Mouse (Mus musculus): ENCODE results near the gene Morc3. TPM values are rescaled to one million over a fixed set of nuclear protein-coding genes. Genes with fewer than 3 reads are reported as not detected.

The Morc3 gene
- 10 to 100 TPM; 21.0 to 29.1 TPM for total RNA-seq (2021)

GRCm38 (mm10) chr16:93831627-93832395 lies at the start of gene Morc3:
Gene Morc3, plus strand, starts transcription at chr16:93832121.
- intact Hi-C loops (cut with DNase I) = loop anchor here (2.0 kb wide), 1 partner anchor 51 kb away; the partner anchor contains the start of gene Chaf1b
- DNase-seq = peak; percentile 100

DNA sequence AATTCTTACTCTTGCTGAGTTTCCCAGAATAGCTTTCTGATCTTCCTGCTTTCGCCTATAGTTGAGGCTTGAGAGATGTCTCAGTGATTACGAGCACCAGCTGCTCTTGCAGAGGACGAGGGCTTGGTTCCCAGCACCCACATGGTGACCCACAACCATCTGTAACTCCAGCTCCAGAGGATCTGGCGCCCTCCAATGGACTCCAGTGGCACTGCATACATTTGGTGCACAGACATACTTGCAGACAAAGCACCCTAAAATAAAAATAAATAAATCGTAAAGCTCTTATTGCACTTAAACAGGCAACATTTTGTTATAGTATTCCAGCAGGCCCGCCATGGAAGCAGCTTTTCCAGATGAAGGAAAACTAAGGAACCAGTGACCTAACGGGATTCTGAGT lies 47.7 kb upstream of the Morc3 start:
- no peak for DNase-seq
- intact Hi-C loops (cut with DNase I) = no loop called here

GRCm38 (mm10) chr16:93785805-93786204 lies 46.1 kb upstream of the Morc3 start:
- intact Hi-C loops (cut with DNase I) = loop anchor here (1.0 to 5.0 kb wide), 3 partner anchors 99 to 169 kb away; no protein-coding TSS in a partner anchor
- peak; percentile 72 to 81 for DNase-seq

DNA sequence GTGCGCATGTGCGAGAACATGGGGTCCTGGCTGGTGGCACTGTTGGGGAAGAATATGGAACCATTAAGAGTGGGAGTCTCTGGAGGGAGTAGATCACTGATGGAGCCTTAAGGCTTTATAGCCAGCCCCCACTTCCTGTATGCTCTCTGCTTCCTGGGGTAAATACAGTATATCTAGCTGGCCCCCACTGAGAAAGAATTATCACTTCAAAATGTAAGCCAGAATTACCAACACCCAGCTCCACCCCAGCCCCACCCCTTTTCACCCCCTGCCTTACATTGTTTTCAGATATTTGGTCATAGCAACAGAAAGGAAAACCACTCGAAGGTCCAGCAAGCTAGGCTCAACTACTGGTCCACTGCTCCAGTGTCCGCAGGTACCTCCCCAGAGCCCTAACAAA lies 43.5 kb upstream of the Morc3 start:
- intact Hi-C loops (cut with DNase I) = loop anchor here (5.0 kb wide), 2 partner anchors 151 to 171 kb away; no protein-coding TSS in a partner anchor
- DNase-seq = no peak

GRCm38 (mm10) chr16:93788881-93789280 lies 43.0 kb upstream of the Morc3 start:
- intact Hi-C loops (cut with DNase I) = loop anchor here (5.0 kb wide), 2 partner anchors 152 to 172 kb away; no protein-coding TSS in a partner anchor
- DNase-seq = no peak

DNA sequence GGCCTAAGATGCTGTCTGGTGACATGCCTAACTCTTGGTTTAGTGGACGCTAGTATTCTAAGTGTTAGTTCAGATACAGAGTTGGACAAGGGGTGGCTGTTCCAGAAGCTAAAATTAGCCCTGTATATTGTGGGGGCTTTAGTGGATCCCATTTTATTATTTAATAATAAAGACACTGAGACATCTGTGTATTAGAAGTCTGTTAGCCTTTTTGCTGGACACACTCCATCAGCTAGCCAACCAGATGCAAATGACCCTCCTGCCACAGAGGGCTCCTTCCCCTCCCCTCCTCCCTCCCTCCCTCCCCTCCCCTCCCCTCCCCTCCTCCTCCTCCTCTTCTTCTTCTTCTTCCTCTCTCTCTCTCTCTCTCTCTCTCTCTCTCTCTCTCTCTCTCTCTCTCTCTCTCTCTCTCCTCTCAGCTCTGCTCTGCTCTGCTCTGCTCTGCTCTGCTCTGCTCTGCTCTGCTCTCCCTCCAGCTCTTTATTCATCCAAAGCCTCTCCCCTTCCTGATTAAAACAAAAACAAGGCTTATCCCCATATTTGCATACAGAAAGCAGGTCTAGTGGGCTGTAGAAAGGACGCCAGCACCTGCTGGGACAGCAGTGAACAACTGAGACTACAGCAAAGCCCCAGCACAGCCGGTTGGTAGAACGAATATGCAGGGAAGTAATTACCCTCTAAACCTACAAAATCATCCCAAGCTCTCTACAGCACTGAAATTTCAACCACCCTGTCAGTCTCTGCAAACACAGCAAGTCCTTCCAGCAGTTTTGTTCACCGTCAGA lies 41.8 kb upstream of the Morc3 start:
- intact Hi-C loops (cut with DNase I) = loop anchor here (5.0 kb wide), 2 partner anchors 153 to 173 kb away; no protein-coding TSS in a partner anchor
- DNase-seq = no peak

DNA sequence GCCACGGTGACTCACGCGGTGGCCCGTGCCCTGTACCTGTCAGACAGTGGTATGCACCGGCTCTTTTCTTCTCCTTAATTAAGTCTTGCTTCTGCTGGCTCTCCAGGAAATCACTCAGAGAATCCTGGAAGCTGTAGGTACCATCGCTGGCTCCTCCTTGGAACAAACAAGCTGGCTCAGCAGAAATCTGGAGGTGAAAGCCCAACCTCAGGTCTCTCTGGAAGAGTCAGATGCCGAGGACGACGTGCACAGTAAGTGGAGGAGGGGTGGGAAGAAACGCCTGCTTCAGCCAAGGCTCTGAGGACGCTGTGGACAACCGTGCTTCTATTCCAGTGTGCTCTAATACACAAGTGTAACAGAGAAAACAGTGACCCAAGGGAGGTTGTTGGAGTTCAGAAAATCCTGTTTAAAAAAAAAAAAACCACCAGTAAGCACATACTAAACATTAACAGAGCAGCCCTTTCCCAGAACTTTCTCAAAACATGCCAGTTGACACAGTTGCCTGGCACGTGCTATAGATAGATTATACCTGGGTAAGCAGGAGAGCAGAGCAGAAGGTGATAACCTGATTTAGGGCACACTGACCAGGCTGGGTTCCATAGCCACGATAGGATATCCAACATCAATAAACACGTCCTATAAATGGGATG lies 38.8 kb upstream of the Morc3 start:
- intact Hi-C loops (cut with DNase I) = no loop called here
- no peak for DNase-seq

GRCm38 (mm10) chr16:93794845-93795244 lies 37.1 kb upstream of the Morc3 start:
- DNase-seq = no peak
- intact Hi-C loops (cut with DNase I) = no loop called here

DNA sequence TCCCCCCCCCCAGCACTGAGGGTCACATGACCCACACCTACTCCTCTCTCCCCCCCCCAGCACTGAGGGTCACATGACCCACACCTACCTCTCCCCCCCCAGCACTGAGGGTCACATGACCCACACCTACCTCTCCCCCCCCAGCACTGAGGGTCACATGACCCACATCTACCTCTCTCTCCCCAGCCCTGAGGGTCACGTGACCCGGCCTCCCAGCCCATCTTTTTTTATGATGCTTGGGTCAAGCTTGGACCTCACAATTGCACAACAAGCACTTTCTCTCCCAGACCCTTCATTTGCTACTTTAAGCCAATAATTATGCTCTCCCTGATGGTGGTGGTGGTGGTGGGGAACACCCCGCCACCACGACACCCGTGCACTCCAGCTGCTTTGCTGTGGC lies 36.5 kb upstream of the Morc3 start:
- intact Hi-C loops (cut with DNase I) = no loop called here
- no peak for DNase-seq

DNA sequence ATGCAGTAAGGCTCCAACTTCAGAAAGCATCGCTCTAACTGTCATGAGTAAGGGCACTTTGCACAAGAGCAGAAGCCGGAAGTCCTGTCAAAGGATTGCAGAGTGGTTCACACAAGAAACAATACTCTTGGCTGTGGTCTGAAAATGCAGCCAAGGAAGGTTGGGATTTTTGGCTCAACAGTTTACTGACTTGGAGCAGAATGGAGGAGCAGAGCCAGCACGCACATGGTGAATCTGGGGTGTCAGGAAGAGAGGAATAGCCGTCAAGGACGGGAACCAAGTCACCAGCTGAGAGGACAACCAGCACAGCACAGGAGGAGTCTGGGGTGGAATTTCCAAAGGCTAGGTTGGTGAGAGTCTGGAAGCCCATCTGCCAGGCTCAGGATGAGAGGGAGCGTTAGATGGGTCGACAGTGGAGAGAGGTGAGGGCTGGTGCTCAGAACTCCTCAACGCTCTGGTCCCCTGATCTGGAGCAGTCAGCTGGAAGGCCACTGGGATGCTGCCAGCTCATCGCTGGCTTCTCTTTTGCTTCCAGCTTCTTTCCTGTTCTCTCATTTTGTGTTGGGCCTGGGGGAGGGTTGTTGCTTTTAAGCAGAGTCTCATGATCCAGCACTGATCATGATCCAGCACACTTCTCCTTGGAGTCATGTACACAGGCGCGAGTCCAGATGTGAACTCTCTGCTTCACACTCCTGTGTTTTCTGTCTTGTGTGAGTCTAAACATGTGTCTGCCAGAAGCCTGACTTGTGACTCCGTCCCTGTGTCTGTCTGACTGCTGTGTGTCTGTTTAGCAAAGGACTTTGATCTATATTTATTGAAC lies 34.7 kb upstream of the Morc3 start:
- DNase-seq = peak; percentile 52

DNA sequence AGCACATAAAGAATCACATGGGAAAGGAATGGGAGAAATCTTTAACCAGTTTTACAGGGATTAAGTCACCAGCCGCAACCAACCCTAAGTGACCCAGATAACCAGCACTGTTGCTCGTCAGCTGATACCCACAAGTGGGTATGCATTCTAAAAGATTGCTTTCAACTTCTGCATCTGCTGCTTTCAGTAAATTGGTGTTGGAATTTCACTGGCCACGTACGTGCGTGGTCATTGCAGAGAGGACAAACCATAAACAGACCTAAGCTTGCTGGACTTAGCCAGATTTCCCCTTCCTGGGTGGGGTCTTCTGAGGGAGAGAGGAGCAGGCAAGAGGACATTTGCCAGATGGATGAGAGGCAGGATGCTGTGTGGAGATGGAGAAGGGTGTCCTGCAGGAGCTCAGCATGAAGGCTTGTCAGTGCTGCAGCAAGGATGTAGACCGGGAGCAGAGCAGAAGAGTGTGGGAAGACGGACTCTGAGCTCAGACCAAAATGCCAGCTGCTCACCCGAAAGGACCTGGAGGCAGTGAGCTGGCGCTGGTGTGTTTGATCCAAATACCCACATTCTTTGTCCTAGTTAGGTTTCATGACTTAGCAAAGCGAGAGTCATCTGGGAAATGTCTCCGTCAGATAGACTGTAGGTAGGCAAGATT lies 34.0 kb upstream of the Morc3 start:
- no peak for DNase-seq
- intact Hi-C loops (cut with DNase I) = no loop called here

More for the DNA sequence above, 34.7 kb upstream of the Morc3 start:
- intact Hi-C loops (cut with DNase I) = no loop called here

DNA sequence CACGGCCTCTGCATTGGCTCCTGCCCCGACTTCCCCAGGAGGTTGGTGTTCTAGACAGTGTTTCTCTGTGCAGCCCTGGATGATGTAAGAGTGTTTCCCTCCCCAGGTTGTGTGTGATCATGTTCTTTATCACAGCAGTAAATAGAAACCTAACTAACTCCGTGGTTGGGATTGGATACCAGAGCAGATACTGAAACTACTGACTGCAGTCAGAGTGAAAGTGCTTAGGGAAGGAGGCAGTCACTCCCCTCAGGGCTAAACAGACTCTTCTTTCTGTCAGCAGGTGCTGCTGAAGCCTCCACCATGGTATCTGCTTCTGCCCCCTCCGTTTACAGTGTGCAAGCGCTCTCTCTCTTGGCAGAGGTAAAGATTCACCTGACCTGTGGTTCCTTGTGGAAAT lies 33.3 kb upstream of the Morc3 start:
- no peak for DNase-seq
- intact Hi-C loops (cut with DNase I) = no loop called here

- intact Hi-C loops (cut with DNase I) = no loop called here
- DNase-seq = no peak
These were observed 32.9 kb upstream of the Morc3 start for GRCm38 (mm10) chr16:93799071-93799470.

- intact Hi-C loops (cut with DNase I) = no loop called here
- no peak for DNase-seq
These were observed 32.0 kb upstream of the Morc3 start for GRCm38 (mm10) chr16:93799936-93800335.

- intact Hi-C loops (cut with DNase I) = no loop called here
These were observed 24.8 kb upstream of the Morc3 start for GRCm38 (mm10) chr16:93807167-93807566.

GRCm38 (mm10) chr16:93807961-93808554 lies 23.9 kb upstream of the Morc3 start:
- DNase-seq = peak; percentile 76
- intact Hi-C loops (cut with DNase I) = no loop called here

More at GRCm38 (mm10) chr16:93807167-93807566, 24.8 kb upstream of the Morc3 start:
- DNase-seq = no peak

- intact Hi-C loops (cut with DNase I) = no loop called here
These were observed 15.8 kb upstream of the Morc3 start for GRCm38 (mm10) chr16:93815856-93816736.

DNA sequence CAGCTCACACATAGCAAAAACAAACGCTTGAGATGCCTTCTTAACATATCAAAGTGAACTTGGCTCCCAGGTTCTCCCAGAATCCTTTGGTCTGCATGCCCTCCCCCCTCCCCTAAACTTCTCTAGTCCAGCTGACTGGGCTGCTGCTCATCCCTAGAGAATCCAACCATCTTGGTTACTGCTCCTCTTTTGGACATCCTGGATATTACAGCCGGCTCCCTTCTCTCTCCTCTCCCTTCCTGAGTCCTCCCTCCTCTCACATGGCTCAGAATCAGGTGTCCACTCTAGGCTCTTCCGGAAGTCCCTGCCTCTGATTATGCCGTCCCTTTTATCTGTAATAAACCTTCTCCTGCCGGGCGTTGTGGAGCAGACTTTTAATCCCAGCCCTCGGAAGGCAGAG lies 15.1 kb upstream of the Morc3 start:
- intact Hi-C loops (cut with DNase I) = no loop called here
- DNase-seq = peak in 1 of 2 experiments; percentile 48

More at GRCm38 (mm10) chr16:93815856-93816736, 15.8 kb upstream of the Morc3 start:
- peak; percentile 77 to 83 for DNase-seq
